Mouse (Mus musculus) spleen, adult 2 months (tissue): ENCODE measurements around the gene Rps27.

Experiments
- CTCF ChIP-seq: fragments of 200-500 bp; IDR thresholded peaks from 2 replicates; pipeline ENCODE4 v1.5.1; 2011; ENCODE audit warnings: mild to moderate bottlenecking, inconsistent platforms; ENCODE audit not compliant: insufficient read depth, insufficient read length, insufficient replicate concordance; ENCODE audit errors: extremely low read depth
- POLR2A ChIP-seq: fragments of 200-500 bp; IDR thresholded peaks from 2 replicates; pipeline ENCODE4 v1.6.1; 2011; ENCODE audit warnings: low read depth, low read length, inconsistent platforms

- no peak for TF ChIP-seq CTCF
- no peak for TF ChIP-seq POLR2A
Observed at GRCm38 (mm10) chr3:90231075-90231474, 17.6 kb upstream of the Rps27 start.
